Mouse (Mus musculus): ENCODE data around the gene Fkbp5.

The Fkbp5 gene

DNA sequence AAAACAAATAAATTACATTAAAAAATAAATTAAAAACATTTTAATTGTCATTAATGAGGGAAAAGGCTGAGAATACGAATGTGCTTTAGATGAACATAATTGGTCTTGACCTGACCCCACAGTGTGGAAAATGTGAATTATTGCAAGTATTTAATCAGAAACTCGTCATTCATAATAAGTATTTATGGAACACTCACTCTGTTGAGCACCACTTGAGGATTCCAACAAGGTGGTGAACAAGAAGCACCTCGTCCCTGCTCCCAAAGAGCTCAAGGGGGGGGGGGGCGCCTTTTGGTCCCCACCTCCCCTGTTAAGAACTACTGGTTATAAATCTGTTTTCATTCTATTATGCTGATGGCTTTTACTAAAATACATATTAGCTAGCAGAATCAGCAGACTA lies 51.4 kb downstream of the Fkbp5 start:
- intact Hi-C loops (cut with DNase I) = no loop called here

DNA sequence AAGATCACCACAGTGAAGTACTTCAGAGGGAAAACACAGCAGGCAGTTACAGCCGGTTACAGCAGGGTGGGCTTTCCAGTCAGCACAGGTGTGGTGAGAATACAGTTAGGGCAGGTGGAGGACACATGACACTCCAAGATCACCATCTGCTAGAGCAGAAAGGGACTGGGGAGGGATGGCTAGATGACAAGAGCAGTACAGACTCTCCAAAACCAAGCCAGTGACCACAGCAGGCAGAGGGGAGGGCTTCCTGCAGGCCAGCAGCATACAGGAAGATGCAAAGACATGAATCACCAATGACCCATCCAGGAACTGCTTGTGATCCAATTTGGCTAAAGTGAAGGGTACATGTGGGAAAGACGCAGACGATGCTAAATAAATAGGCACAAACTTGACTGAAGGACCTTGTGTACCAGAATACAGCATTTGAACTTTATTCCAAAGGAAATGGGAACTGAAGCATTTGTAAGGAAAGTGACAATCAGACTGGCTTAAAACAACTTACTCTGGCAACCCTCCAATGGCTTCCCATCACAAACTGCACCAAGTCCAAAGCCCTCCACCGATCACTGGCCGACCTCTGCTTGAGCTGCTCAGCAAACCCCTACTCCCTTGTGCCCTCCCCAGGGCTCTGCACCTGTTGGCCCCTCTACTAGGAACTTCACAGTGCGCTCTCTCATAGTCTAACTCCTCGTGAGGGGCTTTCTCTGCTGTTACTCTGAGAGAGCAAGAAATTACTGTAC lies 53.5 kb downstream of the Fkbp5 start:
- intact Hi-C loops (cut with DNase I) = no loop called here

DNA sequence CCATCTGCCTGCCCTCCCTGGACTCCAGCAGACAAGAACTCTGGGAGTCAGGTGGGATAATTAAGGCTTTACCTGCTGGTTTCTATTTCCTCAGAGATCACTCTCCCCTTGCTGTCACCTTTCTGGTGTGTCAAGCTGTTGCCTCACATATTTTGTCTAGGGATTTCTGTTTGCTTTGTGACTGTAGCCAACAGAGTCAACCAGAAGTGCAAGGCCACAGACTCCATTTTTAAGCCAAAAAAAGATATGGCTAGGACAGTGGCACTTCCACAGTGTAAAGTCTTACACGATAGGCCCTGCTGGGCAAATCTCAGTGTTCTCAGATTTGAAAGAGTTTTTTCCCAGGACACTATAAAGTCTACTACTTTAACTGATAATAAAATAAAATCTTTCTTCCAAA lies 56.9 kb downstream of the Fkbp5 start:
- intact Hi-C loops (cut with DNase I) = no loop called here

DNA sequence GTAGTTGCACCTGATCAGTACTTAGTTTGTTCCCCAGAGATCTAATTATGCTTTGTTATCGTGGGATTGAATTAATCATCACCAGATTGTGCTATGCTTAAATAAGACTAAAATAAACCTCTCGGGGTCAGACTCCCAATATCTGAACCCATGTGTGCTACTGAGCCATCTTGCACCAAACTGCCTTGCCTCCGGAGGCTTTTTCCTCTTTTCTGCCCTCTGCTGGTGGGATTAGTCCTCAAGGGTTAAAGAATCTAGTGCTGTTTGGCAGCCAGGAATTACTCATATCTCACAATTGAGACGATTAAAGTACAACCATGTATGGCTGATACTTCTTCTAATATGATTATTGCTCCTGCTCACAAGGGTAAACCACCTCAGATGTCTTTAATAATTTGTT lies 62.2 kb downstream of the Fkbp5 start:
- intact Hi-C loops (cut with DNase I) = no loop called here

DNA sequence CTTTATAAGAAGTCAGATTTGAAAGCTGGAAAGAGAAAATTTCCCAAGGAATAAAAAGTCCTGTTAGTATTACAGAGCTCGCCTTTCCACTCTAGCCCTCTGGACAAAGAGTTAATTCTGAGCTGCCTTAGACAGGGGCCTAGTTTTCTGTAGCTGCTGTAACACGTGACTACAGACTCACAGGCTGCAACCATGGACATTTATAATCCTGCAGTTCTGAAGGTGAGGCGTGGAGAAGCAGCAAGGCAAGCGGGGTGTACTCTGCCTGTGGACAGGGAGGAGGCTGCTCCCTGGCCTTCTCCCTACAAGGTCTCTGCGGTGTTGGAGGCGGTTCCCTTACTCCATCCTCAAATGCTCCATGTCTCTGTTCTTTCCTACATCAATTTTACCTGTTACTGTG lies 64.4 kb downstream of the Fkbp5 start:
- intact Hi-C loops (cut with DNase I) = no loop called here

DNA sequence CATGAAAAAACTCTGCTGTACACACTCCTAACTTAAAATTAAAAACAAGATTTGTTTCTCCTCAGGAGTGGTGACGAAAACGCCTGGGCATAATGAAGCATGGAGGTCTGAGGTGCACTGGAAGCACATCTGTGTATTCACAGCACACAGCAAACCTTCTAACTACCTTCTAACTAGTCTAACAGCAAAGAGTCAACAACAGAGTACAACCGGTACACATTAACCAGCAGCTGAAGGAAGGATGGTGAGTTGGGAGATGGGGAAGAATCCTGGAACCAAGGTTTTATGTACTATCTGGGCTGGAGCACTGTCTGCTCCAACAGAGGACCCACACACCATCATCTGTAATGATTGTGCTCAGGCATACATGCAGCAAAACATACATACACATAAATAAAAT lies 65.4 kb downstream of the Fkbp5 start:
- intact Hi-C loops (cut with DNase I) = no loop called here

DNA sequence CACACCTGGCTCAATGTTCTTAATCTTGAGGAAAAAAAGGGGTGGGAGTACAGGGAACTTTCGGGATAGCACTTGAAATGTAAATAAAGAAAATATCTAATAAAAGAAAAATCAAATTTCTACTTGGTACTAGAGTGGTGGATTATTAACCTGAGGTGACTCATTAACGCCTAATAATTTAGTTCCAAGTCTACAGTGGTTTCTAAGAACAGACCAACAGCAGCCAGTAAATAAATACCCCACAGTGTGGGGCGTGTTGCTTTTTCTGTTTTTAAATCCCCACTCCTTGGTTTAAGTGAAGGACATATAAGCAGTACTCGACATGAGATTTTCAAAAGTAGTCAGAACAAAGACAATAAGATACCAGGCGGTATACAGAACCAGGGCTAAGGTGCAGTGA lies 65.8 kb downstream of the Fkbp5 start:
- intact Hi-C loops (cut with DNase I) = no loop called here

DNA sequence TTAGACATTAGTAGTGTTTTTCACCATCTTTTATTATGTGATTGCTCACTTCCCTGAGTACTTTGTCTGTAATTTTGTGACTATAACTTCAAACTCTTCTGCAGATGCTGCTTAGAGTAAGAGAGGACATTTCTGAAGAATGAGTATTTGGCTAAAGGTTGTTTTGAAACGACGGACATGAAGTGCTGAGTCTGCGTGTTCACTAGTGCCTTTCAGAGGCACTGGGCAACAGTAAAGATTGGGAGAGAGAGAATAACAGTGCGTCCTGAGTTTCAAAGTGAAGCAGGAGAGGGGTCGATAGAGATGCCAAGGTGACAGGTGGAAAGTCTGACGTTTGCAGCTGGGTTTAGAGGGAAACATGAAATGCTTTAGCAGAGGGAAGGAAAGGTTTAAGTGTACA lies 69.1 kb downstream of the Fkbp5 start:
- intact Hi-C loops (cut with DNase I) = no loop called here

DNA sequence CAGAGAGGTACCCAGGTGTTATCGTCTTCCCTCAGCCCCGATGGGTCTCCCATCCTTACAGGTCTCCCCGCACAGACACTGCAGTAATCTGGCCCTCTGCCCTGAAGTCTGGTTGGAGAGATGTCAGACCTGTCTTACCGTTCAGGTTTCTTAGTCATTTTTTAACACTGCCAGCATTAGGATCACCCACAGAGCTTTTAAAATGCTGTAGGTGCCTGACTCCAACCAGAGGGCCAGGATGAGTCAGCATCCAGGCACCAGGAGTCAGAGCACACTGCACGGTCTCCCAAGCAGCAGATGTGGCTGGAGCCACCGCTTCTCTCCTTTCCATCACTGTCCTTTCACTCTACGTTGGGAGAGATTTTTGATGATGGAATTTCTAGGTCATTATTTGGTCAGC lies 69.5 kb downstream of the Fkbp5 start:
- intact Hi-C loops (cut with DNase I) = no loop called here

DNA sequence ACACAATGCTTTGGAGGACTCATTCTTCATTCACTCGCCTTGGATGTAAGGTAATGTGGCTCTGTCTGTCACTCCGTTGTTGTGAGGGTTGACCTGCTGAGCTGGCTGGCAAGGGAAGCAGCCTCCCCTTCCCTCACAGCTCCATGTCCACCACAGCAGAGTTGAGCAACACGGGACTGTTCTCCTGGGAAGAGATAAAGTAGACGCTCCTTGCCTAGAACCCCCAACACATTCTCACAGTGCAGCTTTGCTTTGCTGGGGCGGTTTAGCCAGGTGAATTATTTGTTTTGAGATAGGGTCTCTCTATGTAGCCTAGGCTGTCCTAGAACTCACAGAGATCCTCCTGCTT lies 70.5 kb downstream of the Fkbp5 start:
- intact Hi-C loops (cut with DNase I) = no loop called here

DNA sequence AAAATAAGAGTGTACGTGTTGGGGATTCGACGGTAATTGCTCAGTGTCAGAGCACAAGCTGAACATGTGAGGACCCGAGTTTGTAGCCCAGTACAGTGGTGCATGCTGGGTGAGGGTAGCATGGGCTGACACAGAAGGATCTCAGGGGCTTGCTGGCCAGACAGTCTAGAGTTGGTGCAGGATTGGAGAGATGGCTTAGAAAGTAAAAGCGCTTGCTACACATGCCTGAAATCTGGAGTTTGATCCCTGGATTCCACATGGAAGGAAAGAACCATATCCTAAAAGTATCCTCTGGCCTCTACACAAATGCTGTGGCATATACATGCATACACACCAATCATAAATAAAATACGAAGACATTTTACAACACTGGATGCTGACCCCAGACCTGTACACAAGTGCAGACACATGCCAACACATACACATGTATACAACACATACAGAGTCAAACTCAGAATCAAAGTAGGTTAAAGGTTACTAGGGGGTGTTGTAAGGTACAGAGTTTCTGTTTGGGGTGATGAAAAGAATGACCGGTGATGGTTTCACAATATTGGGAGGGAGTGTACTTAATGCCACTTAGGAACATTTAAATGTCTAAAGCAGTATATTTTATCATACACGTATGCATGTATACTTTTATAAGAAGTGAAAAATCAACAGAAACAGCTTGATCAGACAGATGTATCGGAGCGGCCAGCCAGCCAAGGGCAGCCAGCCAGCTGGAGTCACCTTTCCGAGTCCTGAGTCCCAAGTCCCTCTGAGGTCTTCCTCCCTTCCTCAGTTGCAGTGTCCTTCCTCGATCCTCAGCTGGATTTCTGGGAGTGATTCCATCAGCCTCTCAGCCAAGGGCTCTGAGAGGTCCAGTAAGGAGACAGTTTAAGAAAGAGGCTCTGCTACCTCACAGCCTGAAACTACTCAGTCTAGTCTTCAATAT lies 71.2 kb downstream of the Fkbp5 start:
- intact Hi-C loops (cut with DNase I) = no loop called here

DNA sequence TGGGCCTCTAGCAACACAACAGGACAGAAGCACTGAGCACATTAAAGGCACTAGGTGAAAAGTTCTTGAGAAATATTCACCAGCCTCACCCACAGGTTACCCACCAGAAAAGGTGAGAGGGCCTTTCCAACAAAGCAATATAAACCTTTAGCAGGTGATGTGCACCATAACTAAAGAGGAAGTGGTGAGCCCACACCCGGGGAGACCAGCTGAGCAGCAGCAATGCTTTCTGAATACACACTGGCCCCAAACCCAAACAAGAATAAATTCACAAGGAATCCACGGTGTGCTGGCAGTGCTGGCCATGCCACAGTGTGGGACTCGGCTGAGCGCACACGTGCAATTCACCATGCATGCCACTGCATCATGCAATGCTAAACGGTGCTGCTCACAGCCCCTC lies 74.7 kb downstream of the Fkbp5 start:
- intact Hi-C loops (cut with DNase I) = loop anchor here (5.0 kb wide), 1 partner anchor 35 kb away; no protein-coding TSS in a partner anchor

DNA sequence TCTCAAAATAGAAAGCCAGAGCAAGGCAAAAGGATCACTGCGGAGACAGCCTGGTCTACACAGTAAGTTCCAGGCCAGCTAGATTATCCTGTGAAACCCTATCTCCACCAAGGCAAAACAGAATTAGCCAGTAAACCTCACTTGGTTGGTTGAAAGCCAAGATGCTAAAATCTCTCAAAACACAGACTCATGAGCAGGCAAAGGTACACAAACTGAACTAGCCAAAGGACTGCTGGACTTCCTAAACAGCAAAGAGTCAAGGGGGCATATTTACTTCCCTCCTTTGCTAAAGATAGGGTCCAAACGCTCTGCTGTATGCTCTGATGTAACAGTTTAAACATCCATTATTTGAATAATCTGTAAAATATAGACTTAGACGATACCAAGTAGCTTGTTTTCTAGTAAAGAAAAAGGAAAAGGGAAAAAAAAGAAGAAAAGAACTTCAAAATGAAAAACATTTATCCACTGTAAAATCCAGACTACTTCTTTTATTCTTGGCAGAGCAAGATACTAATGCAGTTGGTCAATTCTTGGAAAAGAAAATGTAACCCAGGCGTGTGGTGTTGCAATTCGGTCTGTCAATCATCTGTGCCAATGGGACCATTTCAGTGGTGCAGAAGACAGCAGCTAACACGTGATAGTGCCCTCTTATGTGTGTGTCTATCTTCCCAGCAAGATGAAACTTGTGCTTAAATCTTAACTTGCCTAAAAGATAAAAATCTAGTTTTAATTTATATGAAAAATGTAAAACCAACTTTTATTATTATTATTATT lies 78.8 kb downstream of the Fkbp5 start:
- intact Hi-C loops (cut with DNase I) = no loop called here

- intact Hi-C loops (cut with DNase I) = no loop called here
Observed at GRCm38 (mm10) chr17:28437938-28438337, 79.4 kb downstream of the Fkbp5 start.

GRCm38 (mm10) chr17:28434921-28435485 lies 82.3 kb downstream of the Fkbp5 start:
- intact Hi-C loops (cut with DNase I) = no loop called here

DNA sequence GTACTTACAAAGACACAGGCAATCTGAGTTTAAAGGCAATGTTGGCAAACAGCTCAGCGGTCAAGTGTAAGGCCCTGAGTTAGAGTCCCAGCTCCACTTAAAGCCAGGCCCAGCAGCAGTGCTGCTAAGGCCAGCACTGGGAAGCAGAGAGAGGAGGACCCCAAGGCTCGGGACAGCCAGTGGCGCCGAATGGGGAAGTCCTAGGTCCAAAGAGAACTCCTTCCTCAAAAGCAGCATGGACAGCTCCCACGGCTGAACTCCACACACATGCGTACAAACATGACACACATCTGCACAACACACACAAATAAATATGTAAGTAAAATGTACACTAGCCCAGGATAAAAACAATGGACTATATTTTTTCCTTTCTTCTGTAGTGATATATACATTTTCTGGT lies 84.3 kb downstream of the Fkbp5 start:
- intact Hi-C loops (cut with DNase I) = no loop called here

DNA sequence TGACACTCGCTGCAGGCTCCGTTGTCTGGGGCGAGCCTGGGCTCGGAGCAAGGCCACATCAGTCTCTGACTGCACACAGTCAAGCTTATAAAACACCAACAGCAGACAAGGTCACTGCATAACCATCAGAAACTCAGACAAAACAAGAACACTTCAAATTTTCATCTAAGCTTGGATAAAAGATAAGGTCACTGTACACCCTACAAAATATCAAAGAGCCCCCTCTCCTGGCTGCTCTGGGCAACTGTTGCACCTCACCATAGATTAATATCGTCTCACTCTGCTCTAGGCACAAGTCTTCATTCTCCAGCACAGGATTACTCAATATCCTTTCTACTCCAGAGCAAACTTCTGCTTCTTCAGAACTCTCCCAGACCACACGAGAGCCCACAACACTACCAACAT lies 85.4 kb downstream of the Fkbp5 start:
- intact Hi-C loops (cut with DNase I) = no loop called here

- intact Hi-C loops (cut with DNase I) = no loop called here
Observed at GRCm38 (mm10) chr17:28431038-28431437, 86.3 kb downstream of the Fkbp5 start.

DNA sequence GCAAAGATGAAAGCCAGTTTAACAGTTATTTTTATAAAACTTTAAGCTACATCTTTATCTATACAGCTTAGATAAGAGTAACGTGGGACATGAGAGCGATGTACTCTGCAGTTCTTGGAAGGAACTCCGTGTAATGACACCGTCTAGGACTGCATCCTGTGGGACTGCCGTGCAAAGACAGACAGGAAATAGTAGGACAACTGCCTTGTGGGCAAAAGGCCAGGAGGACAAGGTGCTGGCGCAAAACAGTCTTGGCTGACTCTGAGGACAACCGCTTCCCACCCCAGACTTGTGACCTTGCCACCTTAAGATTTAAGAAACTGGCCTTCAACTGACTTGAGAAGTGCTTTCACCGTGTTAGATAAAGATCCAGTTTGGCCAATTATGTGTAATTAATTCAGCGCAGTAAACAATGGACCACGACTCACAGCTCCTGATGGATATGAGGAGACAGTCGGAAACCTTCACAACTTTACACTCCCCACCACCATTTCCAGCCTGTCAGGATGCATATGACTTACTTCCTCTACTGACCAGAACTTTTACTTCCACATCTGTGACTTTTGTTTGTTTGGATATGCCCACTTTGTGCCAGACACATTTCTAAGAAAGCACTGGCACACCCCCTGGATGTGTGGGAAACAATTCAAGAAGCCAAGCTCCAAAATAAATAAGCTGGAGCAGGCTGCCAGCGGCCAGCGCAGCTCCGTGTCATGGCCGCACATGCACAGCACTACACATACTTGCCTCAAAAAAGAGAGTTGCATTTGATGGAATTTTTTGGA lies 88.7 kb downstream of the Fkbp5 start:
- intact Hi-C loops (cut with DNase I) = no loop called here

DNA sequence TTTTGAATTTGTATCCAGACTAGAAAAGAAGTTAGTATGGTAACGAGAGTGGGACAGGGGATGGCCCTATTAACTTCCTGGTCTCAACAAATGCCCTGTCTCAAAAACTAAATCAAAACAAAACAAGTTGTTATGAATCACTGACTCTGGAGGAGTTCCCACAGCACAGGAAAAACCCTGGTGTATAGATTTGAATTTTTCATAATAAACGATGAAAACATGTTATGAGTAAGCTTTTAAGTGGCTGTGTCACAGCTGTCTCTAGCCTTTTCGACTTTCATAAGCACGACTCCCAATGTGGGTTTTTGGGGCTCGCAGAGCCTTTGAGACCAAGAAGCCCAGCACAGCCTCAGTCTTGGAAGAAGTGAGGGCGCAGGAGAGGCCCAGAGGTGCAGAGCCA lies 89.7 kb downstream of the Fkbp5 start:
- intact Hi-C loops (cut with DNase I) = no loop called here

DNA sequence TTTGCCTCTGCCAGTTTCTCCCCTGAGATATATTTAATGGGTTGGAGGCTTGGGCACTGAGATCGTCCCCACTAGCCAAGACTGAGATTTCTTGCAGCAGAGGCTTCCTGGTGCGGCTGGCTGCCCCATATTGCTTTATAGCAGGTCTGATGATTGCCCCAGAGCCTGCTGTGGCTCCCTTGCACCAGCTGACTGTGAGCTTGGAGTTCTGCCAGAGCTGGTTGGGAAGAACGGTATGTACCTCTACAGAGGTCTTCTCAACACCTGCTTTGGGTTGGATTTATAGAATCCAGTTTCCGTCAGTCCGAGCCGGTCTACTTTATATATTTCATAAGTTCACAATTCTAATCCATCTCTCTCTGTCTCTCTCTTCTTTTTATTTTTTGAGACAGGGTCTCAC lies 93.0 kb downstream of the Fkbp5 start:
- intact Hi-C loops (cut with DNase I) = no loop called here

Data from adrenal gland (tissue).